Mouse (Mus musculus): ENCODE data around the gene Prpf40a.

- TF ChIP-seq CTCF (IDR thresholded peaks at IDR 0.05; ENCODE audit: low read depth, low read length) (no peak), POLR2A (IDR thresholded peaks at IDR 0.05; ENCODE audit: borderline replicate concordance, low read depth, low read length) (no peak)
Measured at GRCm38 (mm10) chr2:53131567-53131966, 59.5 kb downstream of the Prpf40a start.

Data from bone marrow macrophage, adult 2 months (primary cell).